Mouse (Mus musculus) lung, postnatal 0 days (tissue): ENCODE data around the gene Ccnl2.

Source experiments
- CTCF ChIP-seq: IDR thresholded peaks from 2 replicates; pipeline ENCODE4 v1.5.1; 2016; ENCODE audit warnings: antibody characterized with exemption, mild to moderate bottlenecking
- EP300 ChIP-seq: IDR thresholded peaks from 2 replicates; pipeline ENCODE4 v1.6.1; 2016; ENCODE audit warnings: antibody characterized with exemption, mild to moderate bottlenecking, control low read depth

DNA sequence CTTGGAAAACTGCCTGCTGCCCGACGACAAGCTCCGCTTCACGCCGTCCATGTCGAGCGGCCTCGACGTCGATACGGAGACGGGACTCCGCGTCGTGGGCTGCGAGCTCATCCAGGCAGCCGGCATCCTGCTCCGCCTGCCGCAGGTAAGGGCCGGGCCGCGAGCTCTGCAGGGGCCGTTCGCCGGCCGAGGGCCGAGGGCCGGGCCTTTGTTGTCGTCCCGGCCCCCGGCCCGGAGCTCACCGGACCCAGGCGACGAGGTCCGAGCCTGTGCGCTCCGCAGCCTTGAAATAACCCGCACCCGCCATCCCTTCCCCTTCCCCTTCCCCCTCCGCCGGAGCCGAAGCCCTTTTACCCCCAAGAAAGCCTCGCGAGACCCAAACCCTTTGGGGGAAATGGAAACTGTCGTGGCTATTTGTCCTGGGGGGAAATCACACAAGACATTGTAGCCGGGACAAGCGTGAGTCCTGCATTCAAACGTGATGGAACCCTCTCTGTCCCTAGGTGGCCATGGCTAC is 434 bp downstream of the Ccnl2 start:
- no peak for TF ChIP-seq CTCF
- TF ChIP-seq EP300, result no peak
